Mouse (Mus musculus): ENCODE measurements around the gene Olfr57.
"Not testable (repeated sequence)": the region's sequence is repeated elsewhere in the genome, so short reads cannot be mapped to it uniquely, and the experiment has no call there.

Olfr57 gene

GRCm38 (mm10) chr10:79028441-79028840, at the start of gene Olfr57:
Olfr57 (plus strand) TSS chr10:79028741.
- DNase-seq: no peak

- DNase-seq: no peak
These were observed 47.8 kb upstream of the Olfr57 start, which contains the start of gene Olfr1352 for GRCm38 (mm10) chr10:78980750-78981149. Olfr1352 (plus strand) TSS chr10:78981050.

DNA sequence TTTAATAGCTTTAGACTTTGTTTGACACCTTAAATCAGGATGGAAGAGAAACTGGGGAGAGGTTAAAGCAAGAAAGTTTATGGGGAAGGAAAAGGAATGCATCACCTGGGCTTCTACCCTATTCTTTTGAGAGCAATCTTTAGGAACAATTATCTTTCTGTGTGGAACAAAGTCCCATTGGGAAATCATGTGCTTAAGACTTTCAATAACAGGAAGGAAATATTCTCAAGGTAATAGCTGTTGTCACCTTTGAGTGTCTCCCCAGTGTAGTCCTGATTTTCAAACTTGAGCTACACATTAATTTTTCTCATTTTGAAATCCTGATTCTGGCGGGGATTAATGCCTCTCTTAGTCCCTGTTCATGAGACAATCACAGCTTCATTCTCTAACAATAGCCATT, 16.4 kb upstream of the Olfr57 start, which contains the start of gene Olfr1351:
Gene Olfr1351 (plus strand): TSS at position 301 of the 400 bp plus-strand sequence.
- DNase-seq: no peak

- not testable (repeated sequence) for DNase-seq
These were observed 13.9 kb downstream of the Olfr57 start for GRCm38 (mm10) chr10:79042457-79042856.

- not testable (repeated sequence) for DNase-seq
These were observed 28.8 kb downstream of the Olfr57 start for GRCm38 (mm10) chr10:79057370-79057769.
